Mouse (Mus musculus): ENCODE data around the gene Aldoc.
A peak's percentile ranks its signal among the peaks of the same experiment; 100 is the strongest.

Gene Aldoc

DNA sequence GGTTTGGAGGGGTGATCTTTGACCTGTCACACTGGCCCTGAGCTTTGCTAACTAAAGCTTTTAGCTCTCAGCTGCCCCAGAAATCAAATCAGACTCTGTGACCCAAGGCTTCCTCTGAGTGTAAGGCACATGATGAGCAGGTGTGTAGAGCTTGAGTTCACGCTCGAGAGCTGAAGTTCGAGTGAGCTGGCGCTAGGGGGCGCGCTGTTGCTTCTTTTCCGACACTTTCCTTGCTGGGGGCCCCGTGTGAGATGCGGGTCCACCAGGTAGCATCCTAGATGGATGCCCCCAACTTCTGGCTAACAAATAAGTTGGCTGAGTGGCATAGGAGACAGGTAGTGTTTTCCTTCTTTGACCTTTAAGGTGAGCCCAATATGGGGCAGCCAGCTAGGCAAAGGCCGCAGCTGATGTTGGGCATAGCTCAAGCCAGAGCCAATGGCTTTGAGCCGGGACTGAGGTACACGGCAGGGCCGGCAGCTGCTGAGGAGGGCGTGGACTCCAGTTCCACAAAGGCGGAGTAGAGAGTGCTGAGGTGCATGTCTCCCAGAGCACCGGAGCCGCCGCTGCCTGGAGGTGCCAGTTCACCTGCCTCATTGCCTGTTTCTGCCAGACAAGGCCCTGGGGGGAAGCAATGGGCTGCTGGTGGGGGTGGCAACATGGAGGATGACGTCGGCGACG, 35.7 kb downstream of the Aldoc start:
- no peak for DNase-seq (ENCODE audit: low read depth in 1 of 2, low spot score in 2 of 2)

- peak in 1 of 2 experiments; percentile 66 for DNase-seq (ENCODE audit: low read depth in 1 of 2, low spot score in 2 of 2)
Measured at GRCm38 (mm10) chr11:78360125-78360788, 37.5 kb downstream of the Aldoc start.

DNA sequence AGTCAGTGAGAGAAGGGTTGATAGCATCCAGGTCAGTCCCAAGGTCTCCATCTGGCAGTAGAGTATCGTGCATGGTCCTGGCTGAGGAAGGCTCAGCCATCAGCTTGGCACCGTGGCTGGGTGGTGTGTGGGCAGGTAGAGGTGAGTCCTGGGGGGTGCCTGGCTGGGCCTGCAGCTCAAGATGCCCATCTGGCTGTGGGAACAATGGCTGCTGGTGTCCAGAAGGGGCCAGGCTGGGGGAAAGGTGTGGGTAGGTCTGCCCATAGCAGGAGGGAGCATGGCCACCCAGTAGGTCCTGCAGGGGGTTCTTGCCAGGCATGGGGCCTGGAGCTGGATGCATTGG, 38.0 kb downstream of the Aldoc start:
- DNase-seq (ENCODE audit: low read depth in 1 of 2, low spot score in 2 of 2), result no peak

DNA sequence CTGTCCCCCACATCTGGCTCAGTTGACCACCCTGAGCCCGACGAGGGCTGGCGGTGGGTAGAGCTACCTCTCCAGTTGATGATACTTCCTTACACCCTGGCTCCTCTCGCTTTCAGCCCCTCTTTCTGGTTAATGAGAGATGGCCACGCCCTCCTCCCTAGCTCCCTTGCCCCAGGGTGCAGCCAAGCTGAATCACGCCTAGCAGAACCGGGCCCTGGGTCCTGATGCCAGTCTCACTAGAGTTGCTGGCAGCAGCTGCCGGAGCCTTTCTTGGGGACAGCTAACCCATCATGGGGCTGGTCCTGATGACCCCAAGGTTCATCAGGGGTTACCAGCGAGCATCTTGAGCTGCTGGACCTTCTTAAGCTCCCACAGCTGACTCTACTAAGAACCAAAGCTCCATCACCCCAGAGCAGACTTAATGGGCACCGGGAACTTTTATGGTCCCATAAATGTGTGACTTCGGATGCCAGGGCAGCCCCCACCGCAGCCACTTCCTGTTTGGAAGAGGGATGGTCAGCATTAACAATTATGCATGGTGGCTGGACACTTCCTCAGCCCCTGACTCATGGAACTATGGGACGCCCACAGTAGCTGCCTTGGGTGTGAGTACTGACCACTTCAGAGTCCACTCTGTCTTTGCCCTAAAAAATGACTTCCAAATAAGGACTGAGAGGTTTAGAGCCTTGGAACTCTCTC, 40.7 kb downstream of the Aldoc start:
- no peak for DNase-seq (ENCODE audit: low read depth in 1 of 2, low spot score in 2 of 2)

- no peak for DNase-seq (ENCODE audit: low read depth in 1 of 2, low spot score in 2 of 2)
Measured at GRCm38 (mm10) chr11:78364103-78364502, 41.3 kb downstream of the Aldoc start.

DNA sequence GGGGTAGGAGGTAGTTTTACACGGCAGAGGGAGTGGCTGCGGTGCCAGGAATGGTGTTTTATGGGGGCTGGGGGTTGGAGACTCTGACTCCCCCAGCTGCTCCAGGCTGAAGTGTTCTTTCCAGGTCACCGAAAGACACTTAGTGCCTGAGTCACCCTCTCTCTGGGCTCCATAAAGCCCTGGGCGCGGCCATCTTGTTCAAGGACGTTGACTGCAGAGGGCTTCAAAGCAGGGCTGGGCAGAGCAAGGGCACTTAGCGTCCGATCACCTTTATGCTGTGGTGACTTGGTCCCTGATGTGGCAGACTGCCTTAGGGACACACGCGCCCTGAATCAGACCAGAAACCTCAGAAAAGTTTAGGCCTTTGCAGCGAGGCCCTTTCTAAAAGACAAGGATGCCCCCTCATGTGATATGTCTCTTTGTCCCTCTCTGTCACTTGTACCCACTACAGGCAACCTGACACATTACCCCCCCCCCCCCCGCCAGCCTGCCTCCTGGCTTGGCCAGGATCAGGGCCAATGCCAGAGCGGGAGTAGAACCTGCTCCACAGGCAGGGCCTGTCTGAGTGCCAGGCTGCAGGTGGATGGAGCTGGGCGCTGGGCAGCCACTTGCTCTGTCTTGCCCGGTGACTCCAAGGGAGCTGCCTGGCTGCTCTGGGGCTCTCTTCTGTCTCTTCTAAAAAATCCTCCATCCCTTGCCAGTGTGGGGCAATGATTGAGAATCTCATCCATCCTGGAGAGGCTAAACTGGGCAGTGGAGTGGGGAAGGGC, 44.9 kb downstream of the Aldoc start:
- no peak for DNase-seq (ENCODE audit: low read depth in 1 of 2, low spot score in 2 of 2)

- DNase-seq (ENCODE audit: low read depth in 1 of 2, low spot score in 2 of 2), result no peak
Measured at GRCm38 (mm10) chr11:78370389-78370788, 47.6 kb downstream of the Aldoc start.

GRCm38 (mm10) chr11:78371711-78372110, 48.9 kb downstream of the Aldoc start:
- no peak for DNase-seq (ENCODE audit: low read depth in 1 of 2, low spot score in 2 of 2)

- no peak for DNase-seq (ENCODE audit: low read depth in 1 of 2, low spot score in 2 of 2)
Measured at GRCm38 (mm10) chr11:78372166-78372565, 49.4 kb downstream of the Aldoc start.

GRCm38 (mm10) chr11:78372610-78373009, 49.8 kb downstream of the Aldoc start:
- no peak for DNase-seq (ENCODE audit: low read depth in 1 of 2, low spot score in 2 of 2)

GRCm38 (mm10) chr11:78374147-78374546, 51.4 kb downstream of the Aldoc start:
- no peak for DNase-seq (ENCODE audit: low read depth in 1 of 2, low spot score in 2 of 2)
